Mouse (Mus musculus): ENCODE measurements at regions not wholly inside any gene's neighbourhood (a gene's known extent, or its start where the extent isn't known, plus 50 kb on each side); places are given as distances from the start of the nearest gene placed in this dataset.
"Not testable (repeated sequence)": the region's sequence is repeated elsewhere in the genome, so short reads cannot be mapped to it uniquely, and the experiment has no call there.

DNA sequence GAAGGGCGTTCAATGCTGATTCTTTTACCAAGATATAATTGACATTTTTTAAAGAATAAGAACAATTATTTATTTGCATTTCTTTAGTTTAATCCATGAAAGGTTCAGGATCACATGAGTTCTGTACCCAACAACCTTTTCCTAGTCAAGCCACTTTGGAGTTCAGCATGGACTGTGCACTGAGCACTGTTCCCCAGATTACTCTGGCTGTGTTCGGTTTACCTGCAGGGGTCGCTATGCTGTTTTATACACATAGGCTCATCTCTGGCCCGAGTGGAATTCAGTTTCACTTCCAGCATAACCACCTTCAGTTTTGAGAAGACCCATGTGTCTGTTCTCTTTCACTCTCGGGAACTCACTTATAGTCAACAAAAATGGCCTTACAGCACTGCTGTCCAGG, 93.5 kb upstream of the Smarcad1 start:
- not testable (repeated sequence) for H3K9me3 ChIP-seq (ENCODE audit: low read depth, low read length); DNase-seq; H3K4me3 ChIP-seq (ENCODE audit: low read depth, low read length); H3K27me3 ChIP-seq (ENCODE audit: insufficient read depth, low read length); H3K4me2 ChIP-seq; H3K4me1 ChIP-seq (ENCODE audit: insufficient read depth); H3K36me3 ChIP-seq (ENCODE audit: insufficient read depth); ATAC-seq (ENCODE audit: insufficient read depth); H3K9ac ChIP-seq; H3K27ac ChIP-seq (ENCODE audit: low read depth)
- 74% methylated on average over 5 of the region's 5 CpGs for WGBS

DNA sequence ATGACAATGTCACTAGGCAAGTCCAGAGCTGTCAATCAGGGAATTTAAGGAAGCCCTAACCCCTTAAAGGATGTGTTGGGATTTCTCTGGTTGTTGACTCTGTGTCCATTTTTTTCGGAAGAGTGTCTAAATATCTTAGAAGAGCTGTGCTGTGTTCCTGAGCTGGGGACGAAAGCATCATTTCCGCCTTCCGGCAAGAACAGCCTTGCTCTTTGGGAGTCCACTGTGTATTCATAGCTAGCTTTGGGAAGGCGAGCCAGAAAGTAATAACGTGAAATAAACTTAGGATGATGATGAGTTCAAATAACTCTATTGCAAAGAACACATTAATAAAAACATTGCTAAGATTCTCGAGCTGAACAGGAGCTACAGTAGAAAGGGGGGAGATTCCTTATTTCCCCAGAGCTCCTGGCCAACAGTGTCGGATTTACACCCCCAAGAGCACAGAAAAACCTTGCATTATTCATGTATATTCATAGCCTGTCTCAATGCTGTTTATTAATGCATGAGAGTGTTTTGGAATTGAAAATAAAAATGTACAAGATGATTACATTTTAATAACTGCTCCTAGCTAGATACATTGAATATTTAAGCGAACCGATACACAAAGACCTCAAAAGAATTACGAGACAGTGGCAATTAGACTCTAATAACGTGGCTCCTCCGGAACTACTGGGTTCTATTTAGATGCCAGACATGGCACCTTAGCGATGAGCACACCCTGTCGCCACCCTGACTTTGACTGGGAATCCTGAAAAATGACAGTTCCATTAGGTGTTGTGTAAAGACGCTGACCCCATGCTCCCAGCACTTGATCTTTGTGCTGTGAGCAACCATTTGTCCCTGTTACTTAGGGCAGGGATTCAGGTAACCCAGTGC, 80.5 kb upstream of the Smarcad1 start:
- ATAC-seq (ENCODE audit: insufficient read depth) (no peak), DNase-seq (no peak)
- no peaks in the 10 kb centered on the region for H3K36me3 ChIP-seq (ENCODE audit: insufficient read depth)
- H3K27ac ChIP-seq (ENCODE audit: low read depth) = no peak overlapping the region
- WGBS = 56% methylated on average over 16 of the region's 16 CpGs
- no peak overlapping the region for H3K9ac ChIP-seq
- H3K4me1 ChIP-seq (ENCODE audit: insufficient read depth) = no peaks in the 10 kb centered on the region
- TF ChIP-seq CTCF (IDR thresholded peaks at IDR 0.05; ENCODE audit: low read depth) = no peak
- H3K27me3 ChIP-seq (ENCODE audit: insufficient read depth, low read length) = no peaks in the 10 kb centered on the region
- no peak overlapping the region for H3K4me3 ChIP-seq (ENCODE audit: low read depth, low read length)
- no peaks in the 10 kb centered on the region for H3K9me3 ChIP-seq (ENCODE audit: low read depth, low read length)
- no peak overlapping the region for H3K4me2 ChIP-seq

DNA sequence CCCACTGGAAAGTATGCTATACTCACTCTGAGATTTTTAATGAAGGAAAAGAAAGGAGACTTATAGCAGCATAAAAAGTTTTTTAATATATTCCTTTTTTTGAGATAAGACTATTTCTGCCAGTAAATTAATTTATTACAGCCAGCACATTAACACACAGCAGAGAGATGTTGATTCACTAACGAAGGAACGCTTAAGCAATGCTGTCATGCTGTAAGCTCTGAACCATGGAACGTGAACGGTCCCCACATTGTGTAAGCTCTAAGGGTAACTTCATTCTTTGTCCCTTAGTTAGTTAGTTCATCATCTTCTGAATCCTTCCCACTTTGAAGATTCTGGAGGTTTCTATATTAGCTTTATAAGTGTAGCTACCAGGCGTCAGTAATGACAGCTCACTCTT, 79.8 kb upstream of the Smarcad1 start:
- no peak overlapping the region for H3K4me3 ChIP-seq (ENCODE audit: low read depth, low read length)
- no peaks in the 10 kb centered on the region for H3K9me3 ChIP-seq (ENCODE audit: low read depth, low read length)
- H3K36me3 ChIP-seq (ENCODE audit: insufficient read depth) = no peaks in the 10 kb centered on the region
- 69% methylated on average over 5 of the region's 5 CpGs for WGBS
- no peak overlapping the region for H3K9ac ChIP-seq
- ATAC-seq (ENCODE audit: insufficient read depth) (no peak), DNase-seq (no peak)
- H3K4me1 ChIP-seq (ENCODE audit: insufficient read depth) = no peaks in the 10 kb centered on the region
- TF ChIP-seq CTCF (IDR thresholded peaks at IDR 0.05; ENCODE audit: low read depth) = no peak
- H3K4me2 ChIP-seq = no peak overlapping the region
- no peak overlapping the region for H3K27ac ChIP-seq (ENCODE audit: low read depth)
- no peaks in the 10 kb centered on the region for H3K27me3 ChIP-seq (ENCODE audit: insufficient read depth, low read length)

DNA sequence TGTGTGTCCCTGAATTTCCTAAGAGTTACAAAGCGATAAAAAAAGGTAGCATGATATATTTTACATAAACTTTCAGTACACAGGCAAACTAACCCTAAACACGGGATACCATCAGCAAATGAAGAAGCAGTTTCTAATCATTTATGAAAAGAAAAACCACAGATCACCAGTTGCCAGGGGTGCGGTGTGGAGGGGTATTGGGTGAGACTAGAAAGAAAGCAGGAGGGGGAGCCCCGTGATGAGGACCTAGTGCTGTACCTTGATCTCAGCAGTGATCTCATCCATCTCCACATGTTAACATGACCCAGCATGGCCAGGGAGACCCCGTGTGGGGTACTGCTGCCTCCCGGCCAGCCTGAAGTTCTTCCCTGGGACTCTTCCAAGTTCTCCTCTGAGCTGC, 77.7 kb upstream of the Smarcad1 start:
- no peaks in the 10 kb centered on the region for H3K9me3 ChIP-seq (ENCODE audit: low read depth, low read length)
- no peak overlapping the region for H3K4me3 ChIP-seq (ENCODE audit: low read depth, low read length)
- no peak overlapping the region for H3K27ac ChIP-seq (ENCODE audit: low read depth)
- H3K4me1 ChIP-seq (ENCODE audit: insufficient read depth) = no peaks in the 10 kb centered on the region
- DNase-seq (no peak), ATAC-seq (ENCODE audit: insufficient read depth) (no peak)
- H3K27me3 ChIP-seq (ENCODE audit: insufficient read depth, low read length) = no peaks in the 10 kb centered on the region
- H3K36me3 ChIP-seq (ENCODE audit: insufficient read depth) = no peaks in the 10 kb centered on the region
- WGBS = 59% methylated on average over 6 of the region's 6 CpGs
- no peak overlapping the region for H3K9ac ChIP-seq
- no peak overlapping the region for H3K4me2 ChIP-seq
- no peak for TF ChIP-seq CTCF (IDR thresholded peaks at IDR 0.05; ENCODE audit: low read depth)

DNA sequence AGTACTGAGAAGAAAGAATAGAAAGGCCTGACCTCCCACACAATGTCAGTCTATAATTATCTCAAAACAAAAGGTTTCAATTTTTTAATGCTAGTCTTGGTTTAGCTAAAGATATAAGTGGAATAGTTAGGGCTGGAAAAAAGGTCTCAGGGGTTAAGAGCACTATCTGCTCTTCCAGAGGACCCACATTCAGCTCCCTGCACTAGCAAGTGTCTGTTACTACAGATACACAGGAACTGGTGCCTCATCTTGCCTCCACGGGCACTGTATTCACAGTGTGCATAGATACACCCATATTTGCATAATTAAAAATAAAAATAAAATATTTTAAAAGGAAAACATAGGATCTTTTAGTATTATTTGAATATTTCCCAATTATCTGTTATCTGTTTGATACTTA, 77.2 kb upstream of the Smarcad1 start:
- Histone ChIP-seq H3K27me3 (ENCODE audit: insufficient read depth, low read length) (no peaks in the 10 kb centered on the region), H3K9ac (no peak overlapping the region), H3K9me3 (ENCODE audit: low read depth, low read length) (no peaks in the 10 kb centered on the region), H3K4me1 (ENCODE audit: insufficient read depth) (no peaks in the 10 kb centered on the region), H3K27ac (ENCODE audit: low read depth) (no peak overlapping the region), H3K36me3 (ENCODE audit: insufficient read depth) (no peaks in the 10 kb centered on the region), H3K4me2 (no peak overlapping the region), H3K4me3 (ENCODE audit: low read depth, low read length) (no peak overlapping the region)
- ATAC-seq (ENCODE audit: insufficient read depth) (no peak), DNase-seq (no peak)
- WGBS = 63% methylated on average over 1 of the region's 1 CpGs
- TF ChIP-seq CTCF (IDR thresholded peaks at IDR 0.05; ENCODE audit: low read depth) = no peak

DNA sequence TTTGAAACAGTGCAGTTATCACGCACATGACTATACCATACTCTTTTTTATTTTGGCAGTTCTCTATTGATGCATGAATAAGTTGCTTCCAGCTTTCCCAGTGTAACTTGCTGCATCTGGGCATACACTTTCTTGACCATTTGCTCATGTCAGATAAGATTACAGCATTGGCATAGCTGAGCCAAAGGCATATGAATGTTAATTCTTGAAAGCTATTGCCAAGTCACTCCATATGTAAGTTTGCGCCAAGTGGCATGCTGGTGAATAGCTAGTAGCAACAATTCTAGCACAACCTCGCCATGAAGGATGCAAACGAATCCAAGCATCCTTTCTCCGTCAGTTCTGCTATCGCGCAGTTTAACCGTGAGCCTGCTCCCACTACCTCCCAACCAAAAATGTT, 72.2 kb upstream of the Smarcad1 start:
- no peak for DNase-seq
- H3K27me3 ChIP-seq (ENCODE audit: insufficient read depth, low read length) = no peaks in the 10 kb centered on the region
- no peaks in the 10 kb centered on the region for H3K36me3 ChIP-seq (ENCODE audit: insufficient read depth)
- 79% methylated on average over 8 of the region's 8 CpGs for WGBS
- no peaks in the 10 kb centered on the region for H3K9me3 ChIP-seq (ENCODE audit: low read depth, low read length)
- no peak for TF ChIP-seq CTCF (IDR thresholded peaks at IDR 0.05; ENCODE audit: low read depth)
- no peaks in the 10 kb centered on the region for H3K4me1 ChIP-seq (ENCODE audit: insufficient read depth)
- no peak overlapping the region for H3K4me2 ChIP-seq
- H3K27ac ChIP-seq (ENCODE audit: low read depth) = no peak overlapping the region
- no peak overlapping the region for H3K4me3 ChIP-seq (ENCODE audit: low read depth, low read length)
- no peak overlapping the region for H3K9ac ChIP-seq
- ATAC-seq (ENCODE audit: insufficient read depth) = no peak

DNA sequence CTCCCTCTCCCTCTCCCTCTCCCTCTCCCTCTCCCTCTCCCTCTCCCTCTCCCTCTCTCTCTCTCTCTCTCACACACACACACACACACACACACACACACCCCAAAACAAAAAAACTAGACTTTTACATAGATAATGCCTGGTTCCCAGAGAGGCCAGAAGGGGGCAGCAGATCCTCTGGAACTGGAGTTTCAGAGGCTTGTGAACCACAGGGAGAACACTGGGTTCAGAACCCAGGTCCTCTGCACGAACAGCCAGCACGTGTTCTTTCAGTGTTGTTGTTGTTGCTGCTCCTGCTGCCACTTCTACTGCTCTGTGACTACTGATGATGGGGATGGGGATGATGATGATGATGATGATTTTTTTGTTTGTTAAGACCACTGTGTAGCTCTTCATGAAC, 68.4 kb upstream of the Smarcad1 start:
- TF ChIP-seq CTCF (IDR thresholded peaks at IDR 0.05; ENCODE audit: low read depth) = peak; percentile 46
- no peaks in the 10 kb centered on the region for H3K27me3 ChIP-seq (ENCODE audit: insufficient read depth, low read length)
- H3K4me3 ChIP-seq (ENCODE audit: low read depth, low read length) = no peak overlapping the region
- ATAC-seq (ENCODE audit: insufficient read depth) = no peak
- WGBS = 34% methylated on average over 2 of the region's 2 CpGs
- no peak overlapping the region for H3K9ac ChIP-seq
- H3K4me1 ChIP-seq (ENCODE audit: insufficient read depth) = no peaks in the 10 kb centered on the region
- no peaks in the 10 kb centered on the region for H3K9me3 ChIP-seq (ENCODE audit: low read depth, low read length)
- DNase-seq = peak; percentile 62
- no peaks in the 10 kb centered on the region for H3K36me3 ChIP-seq (ENCODE audit: insufficient read depth)
- no peak overlapping the region for H3K4me2 ChIP-seq
- H3K27ac ChIP-seq (ENCODE audit: low read depth) = no peak overlapping the region

DNA sequence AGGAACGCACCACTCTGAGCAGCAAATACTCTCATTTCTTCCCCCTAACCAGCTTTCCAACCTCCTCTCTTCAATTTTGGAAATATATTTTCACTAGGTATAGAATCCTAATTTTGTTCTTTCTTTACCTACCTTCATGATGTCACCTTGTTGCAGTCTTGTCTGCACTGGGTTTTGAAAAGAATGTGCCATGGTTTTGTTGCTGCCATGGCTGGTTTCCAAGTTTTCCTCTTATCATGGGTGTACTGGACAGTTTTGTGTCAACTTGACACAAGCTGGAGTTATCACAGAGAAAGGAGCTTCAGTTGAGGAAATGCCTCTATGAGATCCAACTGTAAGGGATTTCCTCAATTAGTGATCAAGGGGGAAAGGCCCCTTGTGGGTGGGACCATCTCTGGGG, 67.9 kb upstream of the Smarcad1 start:
- H3K4me3 ChIP-seq (ENCODE audit: low read depth, low read length); H3K4me1 ChIP-seq (ENCODE audit: insufficient read depth); H3K36me3 ChIP-seq (ENCODE audit: insufficient read depth); H3K9me3 ChIP-seq (ENCODE audit: low read depth, low read length); ATAC-seq (ENCODE audit: insufficient read depth); H3K9ac ChIP-seq; DNase-seq; H3K27me3 ChIP-seq (ENCODE audit: insufficient read depth, low read length); H3K27ac ChIP-seq (ENCODE audit: low read depth); H3K4me2 ChIP-seq: not testable (repeated sequence)
- 100% methylated on average over 1 of the region's 1 CpGs for WGBS

All from lung, embryonic 14.5 days (tissue).